Mouse (Mus musculus): ENCODE data around the gene Alkbh7.

The Alkbh7 gene

DNA sequence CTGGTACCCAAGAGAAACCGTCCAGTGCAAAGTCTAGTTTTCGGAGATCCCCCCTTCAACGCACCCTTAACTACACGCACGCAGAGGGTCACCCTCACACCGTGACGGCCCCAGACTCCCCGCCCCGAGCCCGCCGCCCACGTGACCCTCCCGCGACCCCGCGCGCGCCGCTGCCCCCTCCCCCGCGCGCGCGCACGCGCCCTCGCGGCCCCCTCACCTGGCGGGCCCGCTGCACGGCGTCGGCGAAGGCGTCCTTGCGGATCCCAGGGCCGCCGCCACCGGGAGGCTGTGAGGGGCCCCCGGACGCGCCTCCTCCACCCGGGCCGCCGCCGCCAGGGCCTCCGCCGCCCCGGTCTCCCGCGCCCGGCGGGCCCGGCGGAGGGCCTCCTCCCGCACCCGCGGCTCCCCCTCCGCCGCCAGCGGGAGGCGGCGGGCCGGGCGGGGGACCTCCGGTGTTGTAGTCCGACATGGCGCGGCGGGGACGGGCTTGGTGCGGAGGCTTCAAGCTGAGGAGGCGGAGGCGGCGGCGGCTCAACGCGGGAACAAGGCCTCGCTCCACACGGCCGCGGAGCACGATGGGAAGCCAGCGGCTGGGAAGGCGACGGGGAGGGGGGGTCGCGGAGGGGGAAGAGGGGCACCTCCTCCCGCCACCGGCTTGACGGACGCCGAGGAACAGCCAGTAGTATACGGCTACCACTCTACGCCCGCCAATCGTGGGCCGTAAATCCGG is 34.0 kb downstream of the Alkbh7 start, which contains the start of gene Khsrp:
Khsrp (minus strand) TSS at position 592 of the 730 bp plus-strand sequence.
- DNase-seq (ENCODE audit: low spot score) = no peak

DNA sequence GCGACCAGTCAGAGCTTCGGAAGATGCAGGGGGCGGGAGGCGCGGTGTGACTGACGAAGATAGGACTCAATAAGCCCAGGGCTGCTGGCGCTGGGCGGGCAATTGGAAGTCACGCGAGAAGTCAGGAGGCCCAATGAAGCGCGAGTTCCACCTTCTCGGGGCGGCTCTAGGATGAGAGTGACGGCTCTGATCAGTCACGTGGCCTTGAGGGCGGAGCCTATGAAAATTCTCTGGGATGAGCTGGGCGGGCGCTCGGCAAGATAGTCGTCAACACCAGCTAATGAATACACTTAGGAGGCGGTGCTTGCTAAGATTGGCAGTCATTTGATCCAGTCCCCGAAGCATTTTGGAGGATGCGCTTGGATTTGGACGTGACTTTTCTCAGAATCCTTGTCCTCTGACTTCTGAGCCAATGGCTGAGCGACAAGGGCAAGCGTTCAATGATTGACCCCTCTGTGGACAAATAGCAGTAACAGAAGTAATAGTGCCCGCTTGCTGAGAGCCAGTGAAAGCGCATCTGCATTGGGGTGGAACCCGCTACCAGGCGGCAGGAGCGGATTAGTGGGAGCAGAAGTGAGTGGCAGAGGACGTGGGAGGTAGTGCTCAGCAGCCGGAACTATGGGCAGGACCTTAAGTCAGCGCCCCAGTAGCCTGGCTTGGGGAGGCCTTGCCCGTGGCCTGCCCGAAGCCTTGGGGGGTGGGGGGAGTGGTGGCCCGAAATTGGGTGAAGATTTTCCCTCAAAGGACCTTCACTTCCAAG is 34.7 kb downstream of the Alkbh7 start:
- peak; percentile 100 for DNase-seq (ENCODE audit: low spot score)

DNA sequence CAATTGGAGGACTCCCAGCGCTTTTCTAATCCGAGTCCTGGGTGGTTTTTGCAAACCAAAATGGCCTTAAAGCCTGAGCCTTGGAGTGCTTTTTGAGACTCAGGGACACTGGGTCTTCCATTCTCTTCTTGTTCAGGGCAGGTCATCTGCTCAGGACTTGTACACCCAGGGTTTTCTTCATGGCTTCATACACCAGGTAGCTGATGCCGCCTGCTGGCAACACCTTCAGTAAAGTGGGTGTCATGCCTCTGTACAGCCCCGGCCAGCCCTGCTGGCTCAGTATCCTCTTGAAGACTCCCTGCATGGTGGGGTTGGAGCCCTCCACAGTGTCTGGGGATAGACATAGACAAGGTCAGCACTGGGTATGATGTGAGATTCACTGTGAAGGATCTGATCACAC is 35.7 kb downstream of the Alkbh7 start:
- DNase-seq (ENCODE audit: low spot score) = no peak

DNA sequence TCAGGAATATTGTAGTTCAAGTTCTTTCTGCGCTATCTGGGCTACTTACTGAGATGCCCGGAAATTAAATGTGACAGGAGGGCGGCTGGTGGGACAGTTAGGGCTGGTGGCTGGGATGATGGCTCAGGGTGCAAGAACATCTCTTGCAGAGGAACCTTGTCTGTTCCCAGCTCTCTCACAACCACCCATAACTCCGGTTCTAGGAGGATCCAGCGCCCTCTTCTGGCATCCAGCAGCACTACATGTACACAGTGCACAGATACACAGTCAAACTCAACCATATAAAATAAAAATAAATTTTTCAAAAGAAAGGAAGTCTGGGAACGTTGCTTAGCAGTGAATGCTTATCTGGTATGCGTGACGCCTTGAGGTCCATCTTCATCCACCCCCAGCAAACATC is 41.8 kb downstream of the Alkbh7 start:
- no peak for DNase-seq (ENCODE audit: low spot score)

DNA sequence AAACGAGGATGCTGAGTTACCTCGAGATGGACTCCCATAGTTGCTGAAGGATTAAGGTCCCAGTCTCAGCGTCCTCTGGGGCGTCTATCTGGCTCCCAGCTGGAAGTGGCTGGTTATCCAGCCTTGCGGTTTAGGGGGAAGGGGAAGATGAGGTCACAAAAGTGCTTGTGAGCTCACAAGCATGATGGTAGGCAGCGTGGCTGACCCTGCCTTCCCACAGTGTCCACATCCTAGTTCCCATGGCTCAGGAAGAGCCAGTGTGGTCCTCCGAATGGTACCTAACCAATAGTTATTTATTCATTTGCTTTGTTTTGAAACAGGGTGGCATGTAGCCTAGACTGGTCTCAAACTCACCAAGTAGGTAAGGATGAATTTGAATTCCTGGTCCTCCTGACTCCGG is 44.4 kb downstream of the Alkbh7 start, which contains the start of gene Slc25a41:
Slc25a41 (minus strand) TSS at position 101 of the 400 bp plus-strand sequence.
- DNase-seq (ENCODE audit: low spot score) = no peak

DNA sequence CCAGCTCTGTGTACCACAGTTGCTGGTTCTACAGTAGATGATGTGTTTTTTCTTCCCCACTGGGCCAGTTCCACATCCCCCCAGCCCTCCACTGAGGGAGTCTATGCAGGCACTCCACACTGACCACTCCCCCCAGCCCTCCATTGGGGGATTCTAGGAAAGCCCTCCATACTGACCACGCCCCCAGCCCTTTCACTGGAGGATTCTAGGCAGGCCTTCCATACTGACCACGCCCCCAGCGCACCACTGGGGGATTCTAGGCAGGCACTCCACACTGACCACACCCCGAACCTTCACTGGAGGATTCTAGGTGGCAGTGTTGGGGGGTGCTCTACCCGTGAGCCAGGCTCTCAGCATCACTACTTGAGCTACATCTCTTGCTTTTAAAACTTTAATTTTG is 50.3 kb downstream of the Alkbh7 start:
- DNase-seq (ENCODE audit: low spot score) = no peak

DNA sequence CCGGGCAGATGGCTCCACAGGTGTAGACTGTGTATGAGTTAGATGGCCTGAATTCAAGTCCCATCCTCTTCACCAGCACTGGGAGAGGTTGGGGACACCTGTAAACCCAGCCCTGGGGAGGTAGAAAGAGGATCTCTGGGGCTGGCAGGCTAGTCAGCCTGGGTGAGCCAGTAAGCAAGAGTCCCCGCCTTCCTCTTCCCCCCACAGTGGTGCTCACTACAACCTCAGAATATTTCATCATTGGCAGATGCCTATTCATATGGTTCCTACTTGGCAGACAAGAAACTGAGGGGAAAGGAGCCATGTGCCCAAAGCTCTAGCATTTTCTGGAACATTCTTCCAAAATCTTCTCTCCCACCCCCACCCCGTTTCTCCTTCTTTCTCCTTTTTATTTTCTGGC is 51.7 kb downstream of the Alkbh7 start:
- no peak for DNase-seq (ENCODE audit: low spot score)

All from adipocyte (in vitro differentiated cells).